Mouse (Mus musculus): ENCODE data around the gene Gm10837.

Gm10837 gene

GRCm38 (mm10) chr14:122479461-122480109, 10.8 kb upstream of the Gm10837 start:
- no peak for DNase-seq (ENCODE audit: extremely low spot score)

- no peak for DNase-seq (ENCODE audit: extremely low spot score)
Observed at GRCm38 (mm10) chr14:122480355-122480754, 10.0 kb upstream of the Gm10837 start.

- peak; percentile 56 for DNase-seq (ENCODE audit: extremely low spot score)
Observed at GRCm38 (mm10) chr14:122481181-122481580, 9.2 kb upstream of the Gm10837 start.

DNA sequence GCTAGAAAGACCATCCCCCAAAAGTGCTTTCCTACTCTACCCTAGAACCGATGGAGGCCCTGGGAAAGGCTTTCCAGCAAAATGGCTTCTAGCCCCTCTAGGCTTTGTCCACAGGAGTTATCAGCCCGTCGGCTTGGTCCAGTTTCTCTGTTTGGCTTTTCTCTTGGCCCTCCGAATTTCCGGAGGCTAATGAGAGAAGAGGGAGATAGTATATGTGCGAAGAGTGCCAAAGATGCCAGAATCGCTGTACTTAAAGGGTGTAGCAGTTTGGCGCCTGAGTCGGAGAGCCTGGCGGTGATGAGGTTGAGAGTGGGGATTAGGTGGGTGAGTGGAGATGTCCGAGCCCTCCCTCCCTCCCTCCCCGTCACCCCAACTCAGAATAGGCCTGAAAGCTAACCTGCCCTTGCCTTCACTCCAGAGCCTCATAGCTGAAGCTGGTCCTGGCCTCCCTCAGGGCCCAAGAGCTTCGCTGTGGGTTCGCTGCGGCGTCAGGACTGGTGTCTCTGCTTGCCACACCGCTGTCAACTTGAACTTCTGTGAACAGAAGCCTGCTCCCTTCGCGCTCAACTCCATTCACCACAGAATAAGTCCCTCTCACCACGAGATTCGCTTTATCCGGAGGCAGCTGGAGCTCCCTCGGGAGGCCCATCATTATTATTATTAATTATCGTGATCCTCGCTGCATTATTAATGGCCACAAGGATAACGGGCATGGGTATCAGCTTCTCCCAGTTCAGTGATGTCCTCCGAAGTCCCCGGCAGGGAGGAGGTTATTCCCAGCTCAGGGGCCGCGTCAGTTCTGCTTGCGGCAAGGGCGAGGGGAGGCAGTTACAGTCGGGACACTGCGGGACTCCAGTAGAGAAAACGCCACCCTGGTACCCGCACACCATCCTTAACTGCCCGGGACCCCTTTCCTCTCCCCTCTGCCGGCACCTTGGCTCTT, 8.0 kb upstream of the Gm10837 start:
- peak; percentile 65 for DNase-seq (ENCODE audit: extremely low spot score)

GRCm38 (mm10) chr14:122483024-122483385, 7.4 kb upstream of the Gm10837 start:
- DNase-seq (ENCODE audit: extremely low spot score) = no peak

DNA sequence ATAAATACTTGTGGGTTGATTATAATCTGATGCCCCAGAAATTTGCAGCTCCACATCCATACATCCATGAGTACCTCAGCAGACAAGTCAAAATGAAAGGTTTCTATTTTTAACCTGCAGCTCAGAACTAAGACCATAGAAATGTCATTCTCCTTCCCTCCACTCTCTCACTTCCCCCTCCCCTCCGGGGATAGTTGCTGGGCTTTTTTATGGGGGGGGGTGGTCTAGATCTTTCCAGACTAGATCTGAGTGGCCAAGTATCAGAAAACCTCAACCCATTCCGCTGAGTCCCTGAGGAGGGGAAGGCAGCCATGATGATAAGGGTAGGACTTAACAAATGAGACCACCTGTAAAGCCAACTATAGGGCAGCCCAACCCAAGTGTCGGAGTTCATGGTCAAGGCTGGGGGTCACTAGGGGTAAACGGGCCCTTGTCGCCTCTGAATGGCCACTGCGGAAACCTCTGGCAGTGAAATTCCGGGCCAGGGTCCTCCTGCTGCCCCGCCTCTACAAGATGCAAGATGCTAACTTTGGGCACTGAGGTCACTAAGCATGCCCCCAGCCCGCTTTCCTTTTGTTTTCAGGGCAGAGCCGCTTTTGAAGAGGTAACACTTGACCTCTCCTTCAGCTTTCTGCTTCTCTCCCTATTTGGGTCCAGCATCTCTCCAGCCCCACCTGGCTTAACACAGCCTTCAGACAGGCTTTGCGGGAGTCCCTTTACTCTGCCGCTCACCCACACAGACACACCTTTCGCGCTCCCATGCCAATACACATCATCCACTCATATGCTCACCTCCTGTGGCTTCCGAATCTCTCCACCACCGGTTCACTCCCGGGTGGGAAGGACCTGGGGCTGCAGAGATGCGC, 6.6 kb upstream of the Gm10837 start:
- DNase-seq (ENCODE audit: extremely low spot score) = peak; percentile 51

DNA sequence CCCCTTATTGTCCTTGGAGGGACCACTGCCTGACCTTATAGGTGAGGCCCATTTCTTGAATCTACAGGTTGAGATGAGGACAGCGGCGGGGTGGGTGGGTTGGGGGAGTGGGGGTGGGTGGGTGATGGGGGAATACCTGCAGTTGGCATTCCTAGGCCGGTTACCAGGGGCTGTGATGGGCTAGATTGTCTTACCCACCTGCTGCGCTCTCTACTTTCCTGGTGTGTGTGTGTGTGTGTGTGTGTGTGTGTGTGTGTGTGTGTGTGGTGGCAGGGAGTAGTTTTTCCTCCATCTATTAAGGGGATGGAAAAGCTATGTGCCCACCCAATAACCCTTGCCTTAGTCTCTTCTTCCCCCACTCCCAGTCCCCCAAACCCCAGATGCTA, 5.9 kb upstream of the Gm10837 start:
- DNase-seq (ENCODE audit: extremely low spot score) = no peak

- DNase-seq (ENCODE audit: extremely low spot score) = peak; percentile 27
Observed at GRCm38 (mm10) chr14:122484844-122485551, 5.4 kb upstream of the Gm10837 start.

DNA sequence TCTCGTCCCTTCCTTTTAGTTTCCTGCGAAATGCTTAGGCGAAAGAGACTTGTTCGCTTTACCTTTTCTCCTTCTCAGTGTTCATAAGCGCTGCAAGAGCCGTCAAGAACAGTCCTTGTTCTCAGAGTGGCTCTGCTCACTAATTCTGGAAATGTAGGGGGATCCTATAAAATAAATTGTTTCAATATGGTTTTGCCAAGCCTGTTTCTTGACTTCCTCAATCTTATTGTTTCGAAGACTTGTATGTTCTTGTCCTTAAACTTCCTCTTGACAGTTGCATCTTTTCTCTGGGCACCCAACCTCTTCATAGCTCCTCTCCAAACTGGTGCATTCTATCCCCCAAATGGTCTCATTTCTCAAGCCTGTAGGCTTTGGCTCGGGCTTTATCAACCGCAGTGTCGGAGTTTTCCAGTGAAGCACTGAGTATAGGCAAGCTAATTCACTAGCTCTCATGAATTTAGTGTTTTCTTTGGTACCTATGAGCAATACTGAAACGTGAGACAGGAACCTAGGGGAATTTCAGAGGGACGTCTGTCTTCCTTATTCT, 4.7 kb upstream of the Gm10837 start:
- peak; percentile 52 for DNase-seq (ENCODE audit: extremely low spot score)

DNA sequence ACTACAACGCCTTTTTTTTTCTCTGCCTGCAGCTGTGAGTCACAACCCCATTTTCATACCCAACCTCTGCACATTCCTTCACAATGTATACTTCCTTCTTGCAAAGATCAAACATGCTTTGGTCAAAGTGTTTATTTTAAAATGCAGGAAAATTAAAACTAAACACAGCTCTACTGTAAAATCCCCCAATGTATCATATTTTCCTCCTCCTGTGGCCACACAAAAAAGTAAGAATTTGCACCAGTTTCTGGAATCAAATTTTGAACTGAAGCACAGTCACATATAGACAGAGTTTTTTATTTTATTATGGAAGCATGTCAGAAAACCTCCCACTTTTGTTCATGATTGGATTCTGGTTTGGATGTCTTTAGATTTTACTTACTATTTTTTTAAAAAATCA, 3.8 kb upstream of the Gm10837 start:
- DNase-seq (ENCODE audit: extremely low spot score) = peak; percentile 25

DNA sequence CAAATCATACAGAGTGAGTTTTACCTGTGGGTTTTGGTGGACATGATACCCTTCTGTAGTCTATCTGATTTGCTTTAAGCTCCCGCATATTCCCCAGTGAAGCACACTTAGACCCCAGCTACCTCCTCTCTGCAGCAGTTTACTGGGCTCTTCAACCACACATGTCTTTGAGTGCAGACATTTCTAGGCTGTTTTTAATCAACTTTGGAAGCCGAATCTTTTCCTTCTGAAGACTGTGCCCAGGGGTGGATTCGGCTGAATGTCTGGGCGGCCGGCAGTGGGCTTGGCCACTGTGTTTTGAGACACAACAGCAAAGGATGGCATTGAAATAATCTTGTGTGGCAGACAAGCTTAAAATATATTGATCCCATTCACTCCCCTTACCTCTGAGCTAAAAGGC, 3.0 kb upstream of the Gm10837 start:
- DNase-seq (ENCODE audit: extremely low spot score) = peak; percentile 54

DNA sequence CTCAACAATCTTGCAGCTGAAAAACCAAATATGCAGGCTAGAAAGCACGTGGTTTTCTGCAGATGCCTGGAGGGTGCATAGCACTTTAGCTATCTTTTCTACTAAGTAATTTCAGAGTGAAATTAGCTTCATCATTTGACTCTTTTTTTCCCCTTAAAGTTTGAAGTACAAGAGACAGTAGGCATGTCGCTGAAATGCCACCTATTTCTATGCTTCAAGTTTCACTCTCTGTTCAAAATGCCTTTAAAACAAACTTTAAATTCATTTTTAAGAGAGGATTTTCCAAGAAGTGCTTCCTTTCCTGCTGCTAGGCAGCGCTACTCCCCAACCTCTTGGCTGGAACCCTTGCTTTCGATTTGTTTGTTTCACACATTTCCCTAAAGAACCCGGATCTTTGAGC, 1.3 kb upstream of the Gm10837 start:
- DNase-seq (ENCODE audit: extremely low spot score) = peak; percentile 50

GRCm38 (mm10) chr14:122489686-122490414, 536 bp upstream of the Gm10837 start:
- peak; percentile 48 for DNase-seq (ENCODE audit: extremely low spot score)

- no peak for DNase-seq (ENCODE audit: extremely low spot score)
Observed at GRCm38 (mm10) chr14:122491521-122491920, 1.1 kb downstream of the Gm10837 start.

- DNase-seq (ENCODE audit: extremely low spot score) = no peak
Observed at GRCm38 (mm10) chr14:122492015-122492414, 1.6 kb downstream of the Gm10837 start.

DNA sequence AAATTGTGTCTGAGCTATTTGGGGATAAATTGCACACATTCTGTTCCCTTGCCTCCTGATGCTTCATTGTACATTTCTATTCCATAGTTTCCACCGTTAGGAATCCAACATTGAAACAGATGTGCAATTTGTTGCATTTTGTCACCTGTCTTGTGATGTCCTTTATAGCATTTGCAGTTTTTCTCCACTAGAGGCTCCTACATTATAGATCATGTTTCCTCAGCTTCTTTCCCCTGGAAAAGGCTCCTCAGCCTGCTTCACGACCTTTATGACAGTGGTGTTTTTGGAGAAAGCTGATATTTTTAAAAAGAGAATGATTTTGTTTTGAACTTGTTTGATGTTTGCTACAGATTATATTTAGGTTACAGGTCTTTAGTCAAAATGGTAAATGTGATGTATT, 18.7 kb downstream of the Gm10837 start:
- DNase-seq (ENCODE audit: extremely low spot score) = no peak

DNA sequence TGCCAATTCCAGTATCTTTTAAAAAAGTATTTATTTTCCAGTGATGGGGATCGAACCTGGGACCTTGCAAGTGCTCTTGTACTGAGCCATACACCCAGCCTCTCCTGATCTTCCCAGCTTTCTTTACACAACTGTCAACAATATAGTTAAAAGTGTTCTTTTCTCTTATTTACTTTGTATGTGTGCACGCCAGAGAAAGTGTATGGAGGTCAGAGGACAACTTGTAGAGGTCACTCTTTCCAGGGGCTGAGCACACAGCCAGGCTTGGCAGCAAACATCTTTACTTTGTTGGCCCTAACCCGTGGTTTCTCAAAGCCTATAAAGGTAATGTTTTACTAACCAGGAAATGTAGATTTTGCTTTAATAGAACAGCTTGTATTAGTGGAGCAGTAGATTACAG, 21.1 kb downstream of the Gm10837 start:
- DNase-seq (ENCODE audit: extremely low spot score) = no peak

DNA sequence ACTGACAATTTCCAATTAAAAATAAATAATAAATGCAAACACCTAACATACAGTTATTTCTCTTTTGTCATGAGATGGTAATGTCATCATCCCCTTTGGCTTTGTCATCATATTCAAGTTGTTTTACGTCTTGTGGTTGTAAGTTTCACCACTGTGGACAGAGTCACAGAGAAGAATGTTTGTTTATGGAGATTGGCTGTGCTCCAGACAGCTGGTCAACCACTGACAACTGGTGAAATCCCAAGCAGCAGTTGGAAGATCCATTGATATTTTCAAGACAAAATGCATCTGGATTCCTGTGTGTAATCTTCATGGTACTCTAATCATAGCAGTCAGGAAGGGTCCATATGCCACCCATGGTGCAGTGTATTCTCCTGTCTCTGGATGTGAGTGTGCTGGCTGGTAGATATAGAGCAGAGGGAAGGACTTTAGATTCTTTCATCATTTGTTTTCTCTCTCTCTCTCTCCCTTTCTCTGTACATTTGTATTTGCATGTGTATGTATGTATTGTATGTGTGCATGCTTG, 23.2 kb downstream of the Gm10837 start:
- DNase-seq (ENCODE audit: extremely low spot score) = no peak

- no peak for DNase-seq (ENCODE audit: extremely low spot score)
Observed at GRCm38 (mm10) chr14:122528475-122528874, 38.1 kb downstream of the Gm10837 start.

Measured in embryo, embryonic 9.5 days (tissue).